Mouse (Mus musculus): ENCODE results near the gene Dio1.

Gene Dio1

DNA sequence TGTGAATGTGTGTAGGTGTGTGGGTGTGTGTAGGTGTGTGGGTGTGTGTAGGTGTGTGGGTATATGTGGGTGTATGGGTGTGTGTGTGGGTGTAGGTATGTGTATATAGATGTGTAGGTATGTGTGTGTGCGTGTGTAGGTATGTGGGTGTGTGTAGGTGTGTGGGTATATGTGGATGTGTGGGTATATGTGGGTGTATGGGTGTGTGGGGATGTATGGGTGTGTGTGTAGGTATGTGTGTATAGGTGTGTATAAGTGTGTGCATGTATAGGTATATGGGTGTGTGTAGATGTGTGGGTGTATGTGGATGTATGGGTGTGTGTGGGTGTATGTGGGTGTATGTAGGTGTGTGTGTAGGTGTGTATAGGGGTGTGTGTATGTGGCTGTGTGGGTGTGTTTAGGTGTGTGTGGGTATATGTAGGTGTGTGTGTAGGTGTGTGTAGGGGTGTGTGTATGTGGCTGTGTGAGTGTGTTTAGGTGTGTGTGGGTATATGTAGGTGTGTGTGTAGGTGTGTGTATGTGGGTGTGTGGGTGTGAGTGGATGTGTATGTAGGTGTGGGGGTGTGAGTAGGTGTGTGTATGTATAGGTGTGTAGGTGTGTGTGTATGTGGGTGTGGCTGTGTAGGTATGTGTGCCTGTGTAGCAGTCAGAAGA lies 5.9 kb downstream of the Dio1 start:
- DNase-seq (ENCODE audit: low read depth): no peak

GRCm38 (mm10) chr4:107300371-107300770 lies 6.6 kb downstream of the Dio1 start:
- DNase-seq (ENCODE audit: low read depth): no peak

DNA sequence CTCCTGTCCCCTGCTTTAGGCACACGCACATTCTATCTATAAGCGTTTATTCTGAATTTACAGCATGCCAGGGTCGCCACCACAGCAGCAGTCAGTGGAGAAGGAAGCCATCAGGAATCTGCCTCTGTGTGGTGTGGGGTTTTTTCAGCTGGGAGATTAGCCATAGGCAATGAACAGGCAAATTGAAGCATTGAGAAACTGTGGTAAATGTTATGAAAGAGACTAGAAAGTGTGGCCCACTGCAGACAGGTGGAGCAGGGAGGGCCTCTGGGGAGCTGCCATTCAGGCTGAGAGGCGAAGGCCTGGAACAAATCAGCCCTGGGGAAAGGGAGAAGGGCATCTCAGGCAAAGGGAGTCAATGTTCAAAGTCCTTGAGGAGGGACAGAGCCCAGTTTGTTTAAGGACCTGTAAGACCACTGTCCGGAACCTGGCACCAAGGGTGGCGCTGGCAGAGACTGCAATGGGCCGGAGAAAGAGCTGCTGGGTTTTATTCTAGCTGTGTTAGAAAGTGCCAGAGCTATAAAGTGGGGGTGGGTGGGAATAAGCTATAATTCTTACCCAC lies 7.1 kb downstream of the Dio1 start:
- DNase-seq (ENCODE audit: low read depth): no peak

- DNase-seq (ENCODE audit: low read depth): no peak
Measured at GRCm38 (mm10) chr4:107298071-107298606, 8.8 kb downstream of the Dio1 start.

DNA sequence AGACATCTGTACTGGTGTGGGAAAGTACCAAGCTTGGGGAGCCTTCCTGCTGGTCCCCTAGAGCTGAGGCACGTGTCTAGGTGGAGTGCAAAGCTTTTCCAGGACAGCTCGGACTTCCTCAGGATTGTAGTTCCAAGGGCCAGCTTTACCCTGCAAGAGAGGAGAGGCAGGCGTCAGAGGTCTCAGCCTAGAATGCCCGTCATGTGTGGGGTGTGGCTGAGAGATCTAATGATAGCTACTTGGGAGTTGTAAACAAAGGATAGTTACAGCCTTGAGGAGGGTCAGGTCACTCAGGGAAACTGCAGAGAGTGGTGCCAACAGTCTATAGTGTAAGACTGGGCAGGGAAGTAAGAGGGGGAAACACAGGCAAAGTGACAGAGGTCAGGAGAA lies 14.7 kb downstream of the Dio1 start:
- DNase-seq (ENCODE audit: low read depth): no peak

DNA sequence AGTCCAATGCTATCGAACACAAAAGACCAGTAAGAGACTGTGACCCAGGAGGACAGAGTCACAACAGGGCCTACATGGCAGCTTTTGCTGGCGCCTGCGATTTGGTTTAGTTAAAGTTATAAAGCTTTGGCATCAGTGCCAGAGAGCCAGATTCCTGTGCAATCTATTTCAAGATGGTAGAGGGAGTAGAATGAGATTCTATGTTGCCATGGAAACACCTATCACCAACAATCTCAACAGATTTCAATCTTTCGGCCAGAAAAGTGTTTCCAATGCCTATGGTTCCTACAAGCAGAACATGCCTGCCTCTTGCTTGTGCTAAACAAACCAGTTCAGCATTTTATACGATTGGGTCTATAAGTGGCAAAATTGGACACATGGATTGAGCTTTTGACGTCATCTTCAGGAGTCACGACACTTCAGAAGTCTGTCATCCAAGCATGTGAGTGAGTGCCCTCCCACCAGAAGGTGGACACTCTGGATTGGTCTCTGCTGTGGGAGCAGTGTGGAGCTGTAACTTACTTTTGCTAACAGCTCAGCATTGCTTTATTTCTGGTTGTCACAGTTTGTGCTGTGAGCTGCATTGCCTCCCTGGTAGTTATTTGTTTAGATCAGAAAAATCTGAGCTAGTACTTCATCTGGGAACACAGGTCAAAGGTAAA lies 15.2 kb downstream of the Dio1 start:
- no peak for DNase-seq (ENCODE audit: low read depth)

DNA sequence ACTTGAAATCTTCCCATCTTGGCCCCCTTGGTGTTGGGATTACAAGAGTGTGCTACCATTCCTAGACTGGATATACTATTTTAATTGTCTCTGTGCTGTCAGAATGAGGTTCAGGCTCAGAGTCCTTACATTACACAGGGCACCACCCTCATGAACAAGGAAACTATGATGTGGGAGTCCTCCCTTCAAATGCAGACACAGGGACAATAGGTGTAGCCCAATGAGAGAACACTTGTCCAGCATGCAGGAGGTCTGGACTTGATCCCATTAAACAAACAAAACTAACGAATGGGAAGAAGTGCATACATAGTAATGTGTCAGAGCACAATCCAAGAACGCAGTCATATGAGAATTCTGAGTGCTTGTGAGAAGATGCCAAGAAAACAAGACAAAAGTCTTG lies 19.5 kb downstream of the Dio1 start:
- DNase-seq (ENCODE audit: low read depth): no peak

DNA sequence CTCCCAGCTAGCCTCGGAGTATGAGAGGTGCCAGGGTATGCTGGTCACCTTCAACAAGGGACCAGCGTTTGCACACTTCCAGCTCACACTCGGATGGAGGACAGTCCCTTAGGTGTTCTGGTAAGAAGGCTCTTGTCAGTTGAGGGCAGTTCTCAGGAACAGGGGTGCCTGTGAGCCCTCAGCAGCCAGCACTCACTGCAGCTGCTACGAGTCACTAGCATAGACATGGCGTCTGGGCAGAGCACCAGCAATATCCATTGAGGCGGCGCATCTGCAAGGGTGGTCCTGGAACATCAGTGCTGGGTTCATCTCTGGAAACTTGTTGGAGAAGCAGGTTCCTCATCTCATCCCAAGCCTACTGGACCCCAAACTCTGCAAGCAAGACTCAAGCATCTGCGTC lies 20.6 kb downstream of the Dio1 start:
- DNase-seq (ENCODE audit: low read depth): no peak

DNA sequence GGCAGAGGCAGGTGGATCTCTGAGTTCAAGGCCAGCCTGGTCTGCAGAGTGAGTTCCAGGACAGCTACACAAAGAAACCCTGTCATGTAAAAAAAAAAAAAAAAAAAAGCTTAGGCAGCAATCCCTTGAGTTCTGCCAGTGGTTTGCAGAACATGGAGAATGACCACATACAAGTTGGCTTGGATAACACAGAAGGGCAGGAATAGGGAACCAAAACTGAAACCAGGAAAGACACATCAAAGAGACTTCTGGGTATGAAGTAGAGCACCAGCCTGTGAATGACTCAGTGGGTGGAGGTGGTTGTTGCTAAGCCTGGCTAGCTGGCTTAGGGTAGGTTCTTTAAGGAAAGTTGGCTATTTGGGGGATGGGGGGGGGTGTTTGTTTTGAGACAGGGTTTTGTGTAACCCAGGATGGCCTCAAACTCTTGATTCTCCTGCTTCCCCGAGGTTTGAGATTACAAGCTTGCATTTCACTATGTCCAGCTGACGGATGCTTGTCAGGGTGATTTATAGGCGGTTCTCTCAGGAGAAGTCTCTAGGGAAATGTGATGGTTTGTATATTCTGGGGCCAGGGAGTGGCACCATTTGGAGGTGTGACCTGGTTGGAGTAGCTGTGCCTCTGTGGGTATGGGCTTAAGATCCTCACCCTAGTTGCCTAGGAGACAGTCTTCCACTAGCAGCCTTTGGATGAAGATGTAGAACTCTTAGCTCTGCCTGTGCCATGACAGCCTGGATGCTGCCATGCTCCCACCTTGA lies 21.3 kb downstream of the Dio1 start:
- peak; percentile 55 for DNase-seq (ENCODE audit: low read depth)

- no peak for DNase-seq (ENCODE audit: low read depth)
Measured at GRCm38 (mm10) chr4:107280843-107281475, 26.0 kb downstream of the Dio1 start.

- no peak for DNase-seq (ENCODE audit: low read depth)
Measured at GRCm38 (mm10) chr4:107278188-107278707, 28.7 kb downstream of the Dio1 start.

DNA sequence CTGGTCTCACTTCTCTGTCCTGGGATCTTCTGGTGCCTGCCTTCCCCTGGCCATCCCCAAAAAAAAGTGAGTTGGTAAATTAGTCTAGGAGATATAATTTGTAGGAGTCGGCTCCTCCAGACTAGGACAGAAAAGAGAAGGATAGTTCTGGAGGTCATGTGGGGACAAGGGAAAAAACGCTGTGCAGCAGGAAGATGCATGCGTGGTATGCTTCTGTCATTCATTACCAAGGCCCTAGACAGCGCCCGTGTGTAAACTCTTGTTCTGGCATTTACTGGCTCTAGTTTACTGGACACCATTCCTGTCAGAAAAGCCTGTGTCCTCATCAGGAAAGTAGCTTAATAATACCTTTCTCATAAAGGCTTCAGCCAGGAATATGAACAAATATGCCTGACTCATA lies 32.5 kb downstream of the Dio1 start:
- DNase-seq (ENCODE audit: low read depth): no peak

DNA sequence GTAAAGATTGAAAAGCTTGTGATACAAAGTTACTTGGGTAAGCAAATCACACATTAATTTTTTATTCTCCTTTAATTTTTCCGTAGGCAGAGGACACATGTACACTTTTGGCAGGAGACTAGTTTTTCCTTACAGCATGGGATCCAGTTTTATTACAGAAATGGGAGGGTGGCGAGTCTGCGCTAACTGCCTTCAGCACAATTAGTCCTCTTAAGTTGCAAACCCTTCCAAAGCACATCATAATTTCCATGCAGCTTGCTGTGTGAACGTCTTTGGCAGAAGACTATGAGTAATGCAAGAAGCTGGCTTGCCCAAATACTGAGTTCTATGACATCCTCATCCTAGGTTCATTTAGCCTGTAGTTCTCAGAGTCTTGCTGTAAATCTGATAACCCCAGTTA lies 33.3 kb downstream of the Dio1 start:
- no peak for DNase-seq (ENCODE audit: low read depth)

- DNase-seq (ENCODE audit: low read depth): no peak
Measured at GRCm38 (mm10) chr4:107260001-107260400, 47.0 kb downstream of the Dio1 start.

DNA sequence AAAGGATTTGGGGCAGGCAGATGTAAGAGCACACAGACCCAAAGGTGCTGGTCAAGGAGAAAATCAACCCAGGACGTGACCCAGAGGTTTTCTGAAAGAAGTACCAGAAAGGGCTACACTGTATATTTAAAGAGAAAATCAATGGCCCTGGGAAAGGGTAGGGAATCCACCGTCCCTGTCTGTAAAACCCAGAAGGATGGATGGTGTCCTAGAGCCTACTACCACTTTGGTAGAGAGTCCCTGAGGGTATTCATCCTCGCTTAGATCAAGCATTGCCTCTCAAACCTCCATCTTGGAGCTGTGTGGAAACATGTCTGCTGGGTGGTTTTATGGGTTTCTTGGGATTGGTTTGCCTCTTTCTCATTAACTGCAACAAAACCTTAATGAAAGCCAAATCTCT lies 52.6 kb downstream of the Dio1 start:
- no peak for DNase-seq (ENCODE audit: low read depth)

DNA sequence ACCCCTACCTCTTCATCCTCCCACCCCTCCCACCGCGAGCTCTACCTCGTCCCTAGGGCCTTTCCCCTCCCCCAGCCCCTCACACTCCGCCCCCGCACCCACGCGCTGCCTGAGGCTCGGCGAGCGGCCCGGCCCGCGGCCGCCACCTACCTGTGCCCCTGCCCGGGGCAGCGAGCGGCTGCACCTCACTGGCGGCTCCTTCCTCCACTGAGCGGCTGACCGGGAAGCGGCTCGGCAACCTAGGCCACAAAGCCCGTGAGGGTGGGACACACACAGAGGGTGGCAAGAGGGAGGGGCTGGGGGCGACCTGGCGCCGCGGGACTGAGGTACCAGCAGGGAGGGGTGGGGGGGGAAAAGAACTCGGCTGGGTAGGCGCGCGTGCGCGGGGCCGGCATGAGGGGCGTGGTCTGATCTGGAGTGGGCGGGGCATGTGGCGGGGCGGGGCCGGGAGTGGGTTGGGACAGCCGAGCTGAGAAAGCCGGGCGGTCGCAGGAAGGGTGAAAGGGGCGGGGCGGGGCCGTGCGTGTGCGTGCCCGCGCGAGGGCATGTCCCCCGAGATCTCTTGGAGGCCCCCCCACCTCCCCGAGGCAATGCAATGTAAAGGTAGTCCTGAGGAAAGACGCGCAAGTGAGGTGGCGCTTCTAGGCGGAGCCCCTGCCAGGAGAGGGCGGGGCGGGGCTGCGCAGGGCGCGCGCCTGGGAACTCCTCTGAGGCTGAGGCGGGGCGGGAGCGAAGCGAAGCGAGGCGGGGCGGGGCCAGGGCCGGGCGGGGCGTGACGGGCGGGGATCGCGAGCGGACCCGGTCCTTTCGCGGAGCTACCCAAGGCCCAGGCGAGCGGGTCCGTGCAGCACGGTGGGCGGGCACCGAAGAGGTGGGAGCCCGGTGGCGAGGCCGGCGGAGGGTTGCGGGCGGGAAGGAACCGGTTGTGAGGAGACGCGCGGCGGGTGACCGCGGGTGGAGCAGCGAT lies 53.6 kb downstream of the Dio1 start, which contains the start of the genes Lrrc42 and Hspb11:
Gene Lrrc42 (minus strand): TSS at position 408 of the 967 bp plus-strand sequence.
Gene Hspb11 (plus strand): TSS at position 469 of the 967 bp plus-strand sequence.
- DNase-seq (ENCODE audit: low read depth): peak; percentile 87

DNA sequence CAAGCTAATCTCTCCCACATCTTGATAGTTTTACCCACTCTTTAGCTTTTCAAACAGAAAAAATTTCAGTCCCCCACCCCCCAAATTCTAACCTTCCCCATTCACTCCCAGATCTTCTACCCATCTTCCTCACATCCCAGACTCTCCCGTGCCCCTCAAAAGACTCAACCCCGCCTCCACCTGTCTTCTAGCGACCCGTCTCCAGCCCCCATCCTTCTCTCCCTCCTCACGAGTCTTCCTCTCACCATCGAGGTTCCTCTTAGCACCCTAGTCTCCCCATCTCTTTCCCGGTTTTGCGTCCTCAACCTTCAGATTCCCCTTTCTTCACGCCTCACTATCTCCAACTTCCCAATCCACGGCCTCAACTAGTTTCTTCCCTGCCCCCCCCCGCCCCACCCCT lies 54.4 kb downstream of the Dio1 start:
- DNase-seq (ENCODE audit: low read depth): no peak

GRCm38 (mm10) chr4:107250494-107250893 lies 56.5 kb downstream of the Dio1 start:
- DNase-seq (ENCODE audit: low read depth): no peak

- no peak for DNase-seq (ENCODE audit: low read depth)
Measured at GRCm38 (mm10) chr4:107249471-107249870, 57.5 kb downstream of the Dio1 start.

DNA sequence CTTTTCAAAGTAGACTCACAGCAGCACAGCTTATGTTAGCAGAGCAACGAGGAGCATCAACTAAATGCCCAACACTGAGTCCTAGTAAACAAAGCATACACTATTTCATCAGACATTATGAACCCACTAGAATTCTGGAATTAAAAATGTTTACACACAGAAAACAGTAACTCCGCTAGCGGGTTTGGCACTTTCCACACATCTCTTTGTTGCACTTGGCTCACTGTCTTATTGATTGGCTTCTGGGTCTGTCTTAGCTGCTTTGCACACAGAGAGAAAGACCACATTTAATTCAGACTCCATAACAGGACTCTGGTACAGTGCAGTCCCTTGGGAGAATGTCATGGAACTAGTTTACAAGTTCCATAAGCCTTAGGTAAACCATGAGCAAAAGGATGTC lies 58.9 kb downstream of the Dio1 start:
- DNase-seq (ENCODE audit: low read depth): no peak

- DNase-seq (ENCODE audit: low read depth): no peak
Measured at GRCm38 (mm10) chr4:107247110-107247509, 59.9 kb downstream of the Dio1 start.
